Mouse (Mus musculus): ENCODE data around the gene Arhgap9. TPM values are rescaled to one million over a fixed set of nuclear protein-coding genes. Genes with fewer than 3 reads are reported as not detected.

The Arhgap9 gene
- 19.9 and 21.1 TPM in 2 replicates for total RNA-seq (2015; ENCODE audit: low replicate concordance)
- 14.6 and 18.7 TPM in 2 replicates for total RNA-seq (2017; ENCODE audit: low replicate concordance)

DNA sequence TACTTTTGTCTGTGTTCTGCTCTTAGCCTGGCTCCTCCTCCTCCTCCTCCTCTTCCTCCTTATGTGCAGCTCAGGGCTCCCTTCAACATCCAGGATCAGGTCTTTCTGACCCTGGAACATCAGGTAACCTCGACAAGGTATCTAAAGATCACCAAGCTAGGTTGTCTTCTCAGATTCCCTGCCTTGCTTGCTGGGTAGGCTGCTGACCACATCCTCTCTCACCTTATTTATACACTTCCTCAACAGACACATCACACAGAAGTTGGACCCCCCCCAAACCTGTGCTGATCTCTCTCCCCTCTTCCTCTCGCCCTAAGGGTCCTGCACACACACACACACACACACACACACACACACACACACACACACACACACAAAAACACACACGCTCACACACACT, at the start of gene Arhgap9:
Arhgap9 (plus strand) TSS at position 344 of the 400 bp plus-strand sequence.
- no peak for ATAC-seq (replicated peaks; ENCODE audit: low FRiP score, poor library complexity, severe bottlenecking)

DNA sequence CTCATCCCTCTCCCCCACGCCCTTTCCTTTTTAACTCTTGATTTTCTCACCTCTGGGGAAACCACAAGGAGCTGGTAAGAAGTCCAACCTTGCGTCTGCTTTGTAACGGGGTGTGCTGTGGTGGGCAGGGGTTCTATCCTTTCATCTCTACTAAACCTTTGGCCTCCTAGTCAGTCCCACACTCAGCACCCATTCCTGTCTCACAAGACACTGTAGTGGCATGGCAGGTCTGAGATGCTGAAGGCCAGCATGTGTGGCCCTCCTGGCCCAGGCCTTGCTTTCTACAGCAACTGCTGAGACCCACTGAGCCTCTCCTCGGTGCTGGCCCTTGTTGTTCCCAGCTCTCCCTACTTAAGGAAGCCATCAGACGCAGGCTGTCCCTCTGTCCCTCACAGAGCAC, 49.4 kb upstream of the Arhgap9 start:
- ATAC-seq (replicated peaks; ENCODE audit: low FRiP score, poor library complexity, severe bottlenecking) = no peak

DNA sequence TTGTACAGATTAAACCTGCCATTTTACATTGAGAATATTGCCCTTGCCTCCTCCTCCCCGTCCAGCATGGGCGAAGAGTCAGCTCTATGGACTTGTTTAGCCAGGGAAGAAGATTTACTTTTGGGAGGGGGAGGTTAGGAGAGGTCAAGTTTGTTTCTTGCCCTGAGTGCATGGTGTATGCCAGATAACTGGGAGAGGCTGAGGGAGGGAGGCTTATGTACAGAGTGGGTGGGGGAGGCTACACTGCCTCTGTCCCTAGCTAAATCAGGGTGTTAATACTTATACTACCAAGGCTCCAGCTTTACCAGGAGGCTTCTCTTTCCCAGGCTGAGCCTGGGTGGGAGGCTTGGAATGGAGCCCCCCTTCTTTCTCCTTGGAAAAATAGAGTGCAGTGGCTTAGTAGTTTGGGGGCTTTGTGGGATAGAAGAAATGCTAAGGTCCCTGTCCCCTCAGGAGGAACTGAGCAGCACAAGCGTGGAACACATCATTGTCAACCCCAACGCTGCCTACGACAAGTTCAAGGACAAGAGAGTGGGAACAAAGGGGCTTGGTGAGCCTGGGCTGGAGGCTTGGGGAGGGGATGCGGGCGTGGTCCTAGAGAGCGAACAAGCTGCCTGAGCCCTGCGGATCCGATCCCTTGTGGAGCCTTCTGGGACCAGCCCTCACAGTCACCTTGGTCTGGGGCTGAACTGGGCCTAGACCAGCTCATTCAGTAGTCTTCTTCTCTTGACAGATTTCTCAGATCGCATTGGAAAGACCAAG, 47.3 kb upstream of the Arhgap9 start:
- ATAC-seq (replicated peaks; ENCODE audit: low FRiP score, poor library complexity, severe bottlenecking) = no peak

DNA sequence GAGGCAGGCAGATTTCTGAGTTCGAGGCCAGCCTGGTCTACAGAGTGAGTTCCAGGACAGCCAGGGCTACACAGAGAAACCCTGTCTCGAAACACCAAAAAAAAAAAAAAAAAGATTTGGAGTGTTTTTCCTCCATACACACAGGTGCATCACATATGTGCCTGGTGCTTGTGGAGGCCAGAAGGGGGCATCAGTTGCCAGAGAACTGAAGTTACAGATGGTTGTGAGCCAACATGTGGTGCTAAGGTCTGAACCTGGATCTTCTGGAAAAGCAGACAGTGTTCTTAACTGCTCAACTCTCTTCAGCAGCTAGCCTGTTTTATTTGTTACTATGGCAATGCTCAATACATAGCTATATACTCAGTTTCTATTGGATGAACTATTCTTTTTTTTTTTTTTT, 42.0 kb upstream of the Arhgap9 start:
- no peak for ATAC-seq (replicated peaks; ENCODE audit: low FRiP score, poor library complexity, severe bottlenecking)

DNA sequence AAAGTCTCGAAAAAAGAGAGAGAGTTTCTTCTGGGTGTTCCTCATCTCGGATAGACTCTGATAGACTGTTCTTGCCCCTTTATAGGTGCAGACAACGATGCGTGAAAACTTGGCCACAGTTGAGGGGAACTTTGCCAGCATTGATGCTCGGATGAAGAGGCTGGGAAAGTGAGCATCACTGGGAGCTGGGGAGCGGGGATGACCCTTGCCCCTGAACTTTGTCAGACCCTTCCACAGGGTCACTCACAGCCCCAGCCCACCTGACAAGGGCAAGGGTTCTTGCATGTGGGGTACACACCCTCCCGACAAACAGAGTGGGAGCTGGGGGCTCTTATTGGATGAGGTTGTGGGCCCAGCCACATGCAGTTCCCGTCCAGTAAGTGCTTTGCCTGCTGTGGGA, 40.4 kb upstream of the Arhgap9 start:
- no peak for ATAC-seq (replicated peaks; ENCODE audit: low FRiP score, poor library complexity, severe bottlenecking)

DNA sequence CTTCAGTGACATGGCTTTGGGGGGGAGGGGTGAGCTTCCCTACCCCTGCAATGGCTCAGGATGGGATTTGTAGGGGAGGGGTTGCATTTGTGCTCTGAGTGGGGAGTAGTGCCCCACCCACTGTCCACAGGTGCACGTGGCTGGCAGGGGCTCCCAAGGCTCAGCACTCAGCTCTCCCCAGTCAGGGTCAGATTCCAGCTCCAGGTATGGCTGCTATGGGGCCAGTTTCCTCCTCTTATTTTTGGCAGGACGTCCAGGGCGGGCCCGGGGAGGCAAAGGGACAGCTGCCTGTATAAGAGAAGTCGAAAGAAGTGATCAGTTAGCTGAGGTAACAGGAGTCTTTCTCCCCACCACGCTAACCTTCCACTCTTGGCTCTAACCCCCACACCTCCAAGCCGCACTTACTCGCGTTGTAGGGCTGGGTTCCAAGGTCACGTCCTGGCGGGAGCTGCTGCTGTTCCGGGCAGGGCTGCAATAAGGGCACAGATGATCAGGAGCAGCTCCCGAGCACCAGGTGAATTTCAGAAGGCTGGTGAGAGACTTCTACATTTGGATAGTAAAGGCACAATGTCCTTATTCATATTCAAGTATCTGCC, 39.0 kb upstream of the Arhgap9 start:
- ATAC-seq (replicated peaks; ENCODE audit: low FRiP score, poor library complexity, severe bottlenecking) = no peak

DNA sequence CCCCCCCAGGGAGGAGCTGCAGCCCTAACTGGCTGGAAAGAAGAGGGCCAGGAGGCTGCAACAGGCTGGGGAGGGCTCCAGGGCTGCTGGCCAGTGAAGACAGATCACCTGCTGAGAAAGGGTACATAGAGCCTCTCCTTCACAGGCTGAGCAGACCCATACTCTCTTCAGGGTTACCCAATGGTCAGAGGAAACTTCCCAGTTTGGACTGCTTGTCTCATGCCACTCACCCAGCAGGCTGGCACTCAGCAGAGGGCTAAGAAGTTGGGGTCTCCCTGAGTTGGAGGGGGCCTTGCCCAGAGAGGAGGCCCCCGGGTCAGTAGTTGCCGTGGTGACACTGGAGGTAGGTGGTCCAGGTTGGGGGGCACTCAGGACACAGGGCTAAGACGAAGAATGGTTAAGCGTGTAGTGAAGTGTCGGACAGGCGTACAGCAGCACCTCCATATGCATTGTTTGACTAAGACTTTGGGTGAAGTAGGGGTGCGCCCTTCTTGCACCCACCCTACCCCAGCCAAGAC, 37.6 kb upstream of the Arhgap9 start:
- ATAC-seq (replicated peaks; ENCODE audit: low FRiP score, poor library complexity, severe bottlenecking) = no peak

DNA sequence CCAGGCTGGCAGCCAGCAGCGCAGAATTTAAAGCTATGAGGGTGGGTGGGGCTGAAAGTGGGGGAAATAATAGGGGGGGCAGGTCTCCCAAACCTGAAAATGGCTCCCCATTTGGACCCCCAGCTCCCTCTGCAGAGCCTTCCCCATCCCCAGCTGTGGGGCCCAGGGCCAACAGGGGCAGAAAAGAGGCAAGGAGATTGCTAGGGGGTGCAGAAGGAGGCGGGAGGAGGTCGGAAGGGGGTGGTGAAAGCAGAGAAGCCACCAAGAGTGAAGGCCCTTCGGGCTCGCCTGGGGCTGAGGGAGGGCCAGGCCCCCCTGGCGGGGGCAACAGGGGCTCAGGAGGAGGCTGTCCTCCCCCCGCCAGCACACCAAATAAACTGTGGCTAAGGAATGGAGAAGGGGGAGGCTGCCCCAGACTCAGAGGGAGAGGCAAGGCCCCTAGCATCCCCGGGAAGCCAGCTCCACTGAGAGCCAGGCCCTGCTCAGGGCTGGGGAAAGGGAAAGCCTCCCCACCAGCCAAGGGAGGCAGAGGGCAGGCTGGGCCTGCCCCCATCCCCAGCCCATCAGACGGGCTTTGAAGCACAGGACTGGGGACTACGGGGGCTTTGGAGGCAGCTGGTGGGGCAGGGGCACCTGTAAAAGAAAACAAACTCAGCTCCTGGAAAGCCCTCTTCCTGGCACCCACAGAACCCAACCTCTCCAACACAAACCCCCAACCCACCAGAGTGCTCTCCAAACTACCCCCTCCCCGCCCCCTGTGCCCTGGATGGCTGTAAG, 36.9 kb upstream of the Arhgap9 start:
- ATAC-seq (replicated peaks; ENCODE audit: low FRiP score, poor library complexity, severe bottlenecking) = no peak

DNA sequence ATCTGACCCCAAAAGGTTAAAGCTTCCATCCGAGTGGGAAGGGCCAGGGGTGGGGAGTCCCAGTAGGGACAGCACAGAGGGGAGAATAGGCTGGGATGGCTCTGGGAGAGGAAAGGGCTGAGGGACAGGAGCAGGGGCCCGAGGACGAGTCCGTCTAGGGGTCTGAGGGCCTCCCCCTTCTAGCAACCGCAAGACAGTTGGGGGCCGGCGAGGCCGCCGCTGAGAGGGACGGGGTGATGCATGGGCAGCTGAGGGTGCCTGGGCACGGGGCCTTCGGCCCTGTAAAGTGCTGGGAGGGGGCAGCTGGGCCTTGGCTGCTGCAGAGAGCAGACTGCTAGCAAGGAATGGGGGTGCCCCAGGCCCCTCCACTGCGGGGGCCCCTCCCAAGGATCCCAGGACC, 36.1 kb upstream of the Arhgap9 start:
- ATAC-seq (replicated peaks; ENCODE audit: low FRiP score, poor library complexity, severe bottlenecking) = no peak

DNA sequence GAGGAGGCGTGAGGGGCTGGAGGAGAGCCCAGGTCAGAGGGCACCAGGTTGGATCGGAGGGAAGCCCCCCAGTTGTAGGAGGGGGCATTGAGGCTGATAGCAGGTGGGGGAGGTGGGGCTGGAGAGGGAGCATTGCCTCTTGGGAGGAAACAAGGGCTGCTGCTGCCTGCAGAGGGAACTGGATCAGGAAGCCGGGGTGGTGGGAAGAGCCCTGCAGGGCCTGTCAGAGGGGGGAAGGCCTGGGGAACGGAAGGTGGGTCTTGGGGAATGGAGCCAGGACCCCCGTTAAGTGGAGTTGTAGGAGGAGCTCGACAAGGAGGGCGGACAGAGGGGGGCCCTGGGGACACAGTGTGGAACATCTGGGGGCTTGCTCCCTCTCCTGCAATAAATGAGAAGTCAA, 35.6 kb upstream of the Arhgap9 start:
- ATAC-seq (replicated peaks; ENCODE audit: low FRiP score, poor library complexity, severe bottlenecking) = no peak

DNA sequence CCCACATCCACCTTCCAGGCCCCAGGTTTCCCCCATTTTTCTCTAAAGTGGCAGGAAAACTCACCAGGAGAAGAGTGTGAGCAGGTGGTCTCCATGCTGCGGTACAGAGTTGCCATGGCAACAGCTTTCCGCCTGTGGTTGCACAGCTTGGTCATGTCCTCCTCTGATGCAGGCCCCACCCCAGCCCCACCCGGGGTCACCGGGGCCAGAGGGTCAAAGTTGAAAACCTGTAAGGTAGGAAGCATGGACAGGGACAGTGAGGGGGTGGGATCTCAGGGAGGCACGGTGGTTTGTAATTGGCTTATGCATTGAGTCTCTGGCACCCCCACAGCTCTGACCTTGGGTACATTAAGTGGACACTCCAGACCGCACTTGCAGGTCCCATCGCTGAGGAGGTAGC, 35.0 kb upstream of the Arhgap9 start:
- no peak for ATAC-seq (replicated peaks; ENCODE audit: low FRiP score, poor library complexity, severe bottlenecking)

DNA sequence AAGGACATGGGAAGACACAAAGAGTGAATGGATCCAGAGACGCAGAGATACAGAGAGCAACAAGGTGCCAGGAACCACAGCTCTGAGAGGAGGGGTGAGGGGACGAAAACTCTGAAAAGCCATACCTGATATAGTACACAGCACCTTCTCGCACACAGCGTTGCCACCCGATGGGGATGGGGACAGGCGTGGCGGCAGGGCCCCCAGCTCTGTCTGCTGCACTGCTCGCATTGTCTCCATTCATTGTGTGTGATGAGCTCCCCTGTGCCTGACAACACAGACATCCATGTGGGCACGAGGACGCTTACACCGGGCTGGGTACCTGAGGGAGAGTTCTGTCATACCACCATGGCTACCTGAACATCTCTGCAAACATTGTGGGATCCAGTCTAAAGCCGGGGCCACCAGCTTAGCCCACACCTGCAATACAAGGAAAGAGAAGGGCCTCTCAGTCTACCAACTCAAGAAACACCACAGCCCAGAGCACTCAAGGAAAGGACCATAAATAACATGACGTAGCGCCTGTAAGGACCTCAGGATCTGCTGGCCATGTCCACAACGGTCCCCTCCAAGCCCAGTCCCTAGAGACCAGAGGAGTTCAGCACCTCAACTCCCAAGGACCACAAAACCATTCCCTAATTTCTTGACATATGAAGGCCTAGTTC, 34.4 kb upstream of the Arhgap9 start:
- ATAC-seq (replicated peaks; ENCODE audit: low FRiP score, poor library complexity, severe bottlenecking) = no peak

DNA sequence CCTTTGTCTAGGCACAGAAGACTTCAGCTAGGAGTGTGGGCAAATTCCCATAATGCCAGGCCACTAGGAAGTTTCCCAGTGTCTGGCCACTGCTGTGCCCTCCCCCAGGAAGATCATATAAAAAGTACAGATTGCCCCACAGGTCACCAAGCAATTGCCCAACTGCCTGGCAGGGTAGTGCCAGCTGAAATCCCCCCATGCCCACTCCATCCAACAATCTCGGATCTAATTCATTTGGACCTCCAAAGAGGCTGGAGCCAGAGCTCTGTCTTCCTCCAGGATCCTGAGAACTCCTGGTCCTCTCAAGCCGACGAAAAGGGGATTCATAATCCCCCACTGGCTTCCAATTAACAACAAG, 33.8 kb upstream of the Arhgap9 start:
- no peak for ATAC-seq (replicated peaks; ENCODE audit: low FRiP score, poor library complexity, severe bottlenecking)

DNA sequence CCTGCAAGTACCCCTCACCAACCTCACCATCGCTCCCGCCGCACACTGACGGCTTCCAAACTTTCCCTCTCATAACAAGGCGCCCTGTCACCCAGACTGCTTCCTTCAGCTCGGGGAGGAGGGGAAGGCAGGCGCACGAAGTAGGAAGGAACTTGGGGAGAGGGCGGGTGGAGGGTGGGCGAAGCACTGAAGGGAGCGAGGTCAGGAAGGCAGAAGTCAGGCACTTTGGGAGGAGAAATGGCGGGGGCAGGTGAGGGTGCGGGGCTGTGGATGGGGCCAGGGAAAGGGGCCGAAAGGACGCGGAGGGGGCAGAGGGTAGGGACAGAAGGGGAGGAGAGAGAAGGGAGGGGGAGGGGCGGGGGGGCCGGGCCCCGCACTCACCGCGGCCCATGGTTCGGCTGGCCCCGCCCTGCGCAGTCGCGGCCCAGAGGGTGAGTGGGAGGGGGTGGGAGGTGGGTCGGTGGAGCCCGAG, 33.4 kb upstream of the Arhgap9 start:
- ATAC-seq (replicated peaks; ENCODE audit: low FRiP score, poor library complexity, severe bottlenecking) = no peak

DNA sequence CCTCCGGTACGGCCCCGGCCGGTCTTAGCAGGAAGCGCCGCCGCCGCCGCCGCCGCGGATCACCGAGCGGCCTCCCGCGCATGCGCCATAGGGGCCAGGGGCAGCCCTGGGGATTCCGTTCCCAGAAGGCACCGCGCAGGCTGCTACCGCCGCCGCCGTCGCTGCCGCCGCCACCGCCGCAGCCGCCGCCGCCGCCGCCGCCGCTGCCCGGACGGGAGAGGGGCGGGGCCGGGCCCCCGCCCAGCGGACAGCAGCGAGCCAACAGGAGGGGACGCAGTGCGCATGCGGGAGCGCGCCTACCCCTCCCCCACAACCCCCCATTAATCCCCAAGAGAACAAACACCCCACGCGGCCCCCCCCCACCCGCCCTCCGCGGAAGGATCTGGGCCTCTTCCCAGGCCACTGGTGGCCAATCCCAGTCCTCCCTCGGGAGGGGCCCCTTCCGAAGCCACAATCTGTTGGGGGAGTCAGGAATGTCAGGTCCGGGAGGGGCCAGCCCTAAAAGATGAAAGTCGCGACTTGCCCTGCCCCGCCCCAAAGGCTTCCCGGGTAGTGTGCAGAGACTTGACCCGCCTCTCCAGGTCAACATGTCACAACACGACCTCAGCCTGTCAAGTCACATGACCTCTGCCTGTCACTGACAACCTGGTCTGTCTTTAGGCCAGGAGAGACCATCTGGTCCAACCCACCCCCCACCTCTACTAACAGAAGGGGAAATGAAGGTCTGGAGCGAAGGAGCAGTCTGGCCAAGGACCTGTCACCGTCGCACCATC, 32.8 kb upstream of the Arhgap9 start, which contains the start of gene Mbd6:
Mbd6 (minus strand) TSS at position 219 of the 773 bp plus-strand sequence.
- ATAC-seq (replicated peaks; ENCODE audit: low FRiP score, poor library complexity, severe bottlenecking) = peak; percentile 53

DNA sequence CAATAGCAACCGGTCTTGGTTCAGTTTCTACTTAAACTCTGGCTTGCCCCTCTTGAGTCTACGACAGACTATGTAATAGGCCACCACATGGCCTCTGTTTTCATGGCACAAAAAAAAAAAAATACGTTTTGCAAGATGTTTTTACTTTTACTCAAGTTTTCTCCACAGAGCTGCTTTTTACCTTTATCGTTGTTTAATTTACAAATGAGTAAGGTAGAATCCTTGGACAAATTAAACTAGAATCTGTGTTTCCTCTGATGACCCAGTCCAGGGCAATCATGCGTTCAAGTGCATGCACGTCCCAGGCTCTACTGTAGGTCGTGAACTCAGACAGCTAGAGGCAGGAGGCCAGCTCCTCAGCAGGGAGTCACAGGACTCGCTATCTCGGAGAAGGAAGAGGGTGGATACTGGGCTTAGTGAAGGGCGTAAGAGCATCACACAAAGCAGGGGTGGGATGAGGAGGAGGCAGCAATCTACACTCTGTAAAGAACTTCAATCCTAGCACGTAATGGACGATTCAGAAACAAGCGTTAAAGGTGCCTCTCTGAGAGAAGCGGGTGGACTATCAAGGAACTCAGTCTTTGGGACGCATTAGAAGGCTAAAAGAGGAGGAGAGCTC, 32.1 kb upstream of the Arhgap9 start:
- ATAC-seq (replicated peaks; ENCODE audit: low FRiP score, poor library complexity, severe bottlenecking) = peak; percentile 35

DNA sequence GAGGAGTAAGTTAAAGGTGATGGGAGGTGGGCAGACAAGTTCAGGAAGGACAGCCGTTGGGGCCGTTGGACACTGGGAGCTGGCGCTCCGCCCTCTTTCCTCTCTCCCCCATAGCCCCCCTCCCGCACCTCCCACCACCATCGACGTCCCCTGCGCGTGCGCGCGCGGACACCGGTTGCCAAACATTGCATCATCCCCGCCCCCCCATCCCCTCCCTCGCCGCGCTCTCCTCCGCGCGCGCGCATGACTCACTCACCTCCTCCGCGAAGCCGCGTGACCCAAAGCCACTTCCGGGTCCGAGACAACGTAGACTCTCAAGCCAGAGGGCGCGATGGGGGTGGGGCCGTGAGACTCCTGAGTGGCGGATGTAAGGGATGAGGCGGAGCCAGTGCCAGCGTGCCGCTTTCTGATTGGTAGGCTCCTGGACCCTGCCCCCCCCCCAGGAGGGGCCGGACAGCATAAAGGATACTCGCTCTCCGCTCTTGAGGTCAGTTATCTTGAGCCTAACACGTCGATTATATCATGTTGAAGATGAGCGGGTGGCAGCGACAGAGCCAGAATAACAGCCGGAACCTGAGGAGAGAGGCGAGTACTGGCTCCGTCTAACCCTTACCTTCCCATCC, 31.3 kb upstream of the Arhgap9 start:
- peak; percentile 77 for ATAC-seq (replicated peaks; ENCODE audit: low FRiP score, poor library complexity, severe bottlenecking)
